Mouse (Mus musculus) CH12.LX (cell line): ENCODE data around the gene Gosr1. TPM values are rescaled to one million over a fixed set of nuclear protein-coding genes. Genes with fewer than 3 reads are reported as not detected.

Experiments
- DNase-seq: peaks from one replicate; pipeline ENCODE4 v3.0.0-alpha.2; 2013; ENCODE audit errors: extremely low read depth
- H3K27ac ChIP-seq: 2 replicates; pipeline ENCODE4 v1.5.1; 2012; ENCODE audit warnings: low read depth, mild to moderate bottlenecking, control low read depth, moderate library complexity; ENCODE audit not compliant: insufficient read depth
- H3K27me3 ChIP-seq: replicated peaks from 2 replicates; pipeline ENCODE3; 2012; ENCODE audit warnings: inconsistent platforms
- H3K36me3 ChIP-seq, 2 experiments: replicated peaks in 1 of 2; 2 replicates each; pipeline versions ENCODE3 to v1.6.1; 2012; ENCODE audit warnings: inconsistent platforms in 1 of 2, low read length in 1 of 2, mild to moderate bottlenecking in 1 of 2, mixed read lengths in 1 of 2, moderate library complexity in 1 of 2; ENCODE audit not compliant: control insufficient read depth in 1 of 2, insufficient read depth in 1 of 2
- H3K4me1 ChIP-seq, 2 experiments: 2 replicates each; pipeline ENCODE4 v1.6.1; 2012; ENCODE audit warnings: inconsistent platforms in 1 of 2, moderate library complexity in 1 of 2; ENCODE audit not compliant: insufficient read depth in 2 of 2, control insufficient read depth in 1 of 2
- H3K4me2 ChIP-seq: 2 replicates; pipeline ENCODE4 v1.6.1; 2012; ENCODE audit warnings: low read depth, mild to moderate bottlenecking, control low read depth; ENCODE audit not compliant: poor library complexity, insufficient read depth, severe bottlenecking
- H3K4me3 ChIP-seq, 3 experiments: fragments of 150-350 bp in 1 of 3; sonication (generic) in 1 of 3; replicated peaks in 1 of 3; 2 replicates each; pipeline versions ENCODE3 to v1.5.1; 2011 to 2012; ENCODE audit warnings: low read depth in 2 of 3, low read length in 2 of 3, mild to moderate bottlenecking in 2 of 3, moderate library complexity in 2 of 3, control low read depth in 1 of 3, improper control_type of control experiment in 1 of 3, inconsistent platforms in 1 of 3, mixed read lengths in 1 of 3; ENCODE audit not compliant: poor library complexity in 1 of 3
- H3K79me2 ChIP-seq: replicated peaks from 2 replicates; pipeline ENCODE4 v1.6.1; 2012; ENCODE audit warnings: mild to moderate bottlenecking, moderate library complexity; ENCODE audit not compliant: control insufficient read depth, poor library complexity, insufficient read depth, severe bottlenecking; ENCODE audit errors: extremely low read depth
- H3K9ac ChIP-seq: 2 replicates; pipeline ENCODE4 v1.6.1; 2012; ENCODE audit warnings: low read depth, mild to moderate bottlenecking, control low read depth, moderate library complexity; ENCODE audit not compliant: insufficient read depth
- H3K9me3 ChIP-seq: replicated peaks from 2 replicates; pipeline ENCODE3; 2012; ENCODE audit warnings: low read length, inconsistent platforms, mixed read lengths
- BHLHE40 ChIP-seq: IDR thresholded peaks from 2 replicates; pipeline ENCODE4 v1.6.1; 2011; ENCODE audit warnings: mild to moderate bottlenecking, low read depth, low read length, improper control_type of control experiment
- CHD2 ChIP-seq: IDR thresholded peaks from 2 replicates; pipeline ENCODE4 v1.6.1; 2011; ENCODE audit warnings: low read length, improper control_type of control experiment
- EP300 ChIP-seq: IDR thresholded peaks from 2 replicates; pipeline ENCODE4 v1.6.1; 2011; ENCODE audit warnings: low read length, improper control_type of control experiment
- GABPA ChIP-seq: IDR thresholded peaks from 2 replicates; pipeline ENCODE4 v1.6.1; 2012; ENCODE audit warnings: low read depth, low read length, improper control_type of control experiment, inconsistent platforms; ENCODE audit not compliant: insufficient replicate concordance
- HCFC1 ChIP-seq: IDR thresholded peaks from 2 replicates; pipeline ENCODE4 v1.6.1; 2012; ENCODE audit warnings: low read depth, mild to moderate bottlenecking, inconsistent platforms, low read length, improper control_type of control experiment
- JUN ChIP-seq: IDR thresholded peaks from 2 replicates; pipeline ENCODE4 v1.6.1; 2011; ENCODE audit warnings: low read depth, mild to moderate bottlenecking, low read length, improper control_type of control experiment, moderate library complexity; ENCODE audit not compliant: insufficient read depth
- KAT2A ChIP-seq: IDR thresholded peaks from 2 replicates; pipeline ENCODE4 v1.6.1; 2012; ENCODE audit warnings: low read length, improper control_type of control experiment, inconsistent platforms; ENCODE audit not compliant: insufficient replicate concordance
- MAFK ChIP-seq: IDR thresholded peaks from 2 replicates; pipeline ENCODE4 v1.6.1; 2011; ENCODE audit warnings: low read length, improper control_type of control experiment; ENCODE audit not compliant: insufficient replicate concordance
- MAX ChIP-seq: IDR thresholded peaks from 2 replicates; pipeline ENCODE4 v1.6.1; 2011; ENCODE audit warnings: low read length, improper control_type of control experiment
- MAZ ChIP-seq: IDR thresholded peaks from 2 replicates; pipeline ENCODE4 v1.6.1; 2012; ENCODE audit warnings: low read depth, mild to moderate bottlenecking, inconsistent platforms, low read length, improper control_type of control experiment, moderate library complexity
- MEF2A ChIP-seq: IDR thresholded peaks from 2 replicates; pipeline ENCODE4 v1.6.1; 2014; ENCODE audit warnings: low read depth, mild to moderate bottlenecking, inconsistent platforms, low read length, improper control_type of control experiment, borderline replicate concordance
- MXI1 ChIP-seq: IDR thresholded peaks from 2 replicates; pipeline ENCODE4 v1.6.1; 2011; ENCODE audit warnings: mild to moderate bottlenecking, low read depth, low read length, improper control_type of control experiment
- MYC ChIP-seq: IDR thresholded peaks from 2 replicates; pipeline ENCODE4 v1.6.1; 2011; ENCODE audit warnings: low read depth, mild to moderate bottlenecking, improper control_type of control experiment, low read length
- NELFE ChIP-seq: IDR thresholded peaks from 2 replicates; pipeline ENCODE4 v1.6.1; 2011; ENCODE audit warnings: low read depth, low read length, improper control_type of control experiment
- POLR2A ChIP-seq: IDR thresholded peaks from 2 replicates; pipeline ENCODE4 v1.6.1; 2011; ENCODE audit warnings: low read depth, mild to moderate bottlenecking, improper control_type of control experiment, low read length
- SIN3A ChIP-seq: IDR thresholded peaks from 2 replicates; pipeline ENCODE4 v1.6.1; 2012; ENCODE audit warnings: low read length, improper control_type of control experiment, inconsistent platforms
- TCF12 ChIP-seq: IDR thresholded peaks from 2 replicates; pipeline ENCODE4 v1.6.1; 2014; ENCODE audit warnings: low read depth, mild to moderate bottlenecking, inconsistent platforms, low read length, improper control_type of control experiment
- UBTF ChIP-seq: IDR thresholded peaks from 2 replicates; pipeline ENCODE4 v1.6.1; 2012; ENCODE audit warnings: low read depth, mild to moderate bottlenecking, inconsistent platforms, low read length, improper control_type of control experiment, moderate library complexity
- ZMIZ1 ChIP-seq: IDR thresholded peaks from 2 replicates; pipeline ENCODE4 v1.6.1; 2012; ENCODE audit warnings: low read depth, mild to moderate bottlenecking, inconsistent platforms, low read length, improper control_type of control experiment
- dilution Hi-C: fragments of 300-500 bp; cut with MboI; formaldehyde crosslinking; loops from 2 replicates; pipeline ENCODE4 v1.14.3; 2020; ENCODE audit warnings: low sequenced_read_pairs; ENCODE audit not compliant: extremely low pct_unique_long_range_greater_than_20kb, extremely low pct_ligation_motif_present
- in situ Hi-C: fragments of 300-500 bp; cut with MboI; formaldehyde crosslinking; loops from 3 replicates; pipeline ENCODE4 v1.14.3; 2019; ENCODE audit warnings: low sequenced_read_pairs, low pct_ligation_motif_present, low pct_unique_long_range_greater_than_20kb, mixed read lengths
- polyA plus RNA-seq: library from polyadenylated mRNA; unstranded; fragments of >175 nt; gene quantifications from 2 replicates; pipeline ENCODE4 v1.2.1, GENCODE M21; 2012; ENCODE audit warnings: low read depth; ENCODE audit not compliant: insufficient read length
- total RNA-seq, 2 experiments: library from RNA; depleted of rRNA; stranded (reverse); fragments of 300-350 nt in 1 of 2; fragments of >200 nt in 1 of 2; gene quantifications; 2 replicates each; pipeline ENCODE4 v1.2.3; 2012 to 2014

Gene Gosr1
- total and polyA plus RNA-seq, 3 experiments = 21.2 to 46.6 (median 40.2) TPM

GRCm38 (mm10) chr11:76752276-76752675 is 11.1 kb downstream of the Gosr1 start:
- no peak overlapping the region for H3K4me2 ChIP-seq
- H3K4me1 ChIP-seq = peaks cover 3 to 7% of the 10 kb centered on the region in 2 experiments; a peak in 3 of 4 replicates
- in situ Hi-C loops (no loop called here), dilution Hi-C loops (no loop called here)
- no peak for TF ChIP-seq POLR2A
- TF ChIP-seq HCFC1 = no peak
- TF ChIP-seq MAX = no peak
- no peak for TF ChIP-seq MYC
- TF ChIP-seq MEF2A = no peak
- TF ChIP-seq TCF12 = no peak
- no peak for TF ChIP-seq MAFK
- TF ChIP-seq EP300 = no peak
- no peak for TF ChIP-seq CHD2
- no peak for TF ChIP-seq MXI1
- H3K36me3 ChIP-seq = peaks cover 71 to 92% of the 10 kb centered on the region in 2 experiments
- H3K4me3 ChIP-seq = no peak overlapping the region
- no peak overlapping the region for H3K27ac ChIP-seq
- H3K27me3 ChIP-seq = no peaks in the 10 kb centered on the region
- no peaks in the 10 kb centered on the region for H3K9me3 ChIP-seq
- no peak overlapping the region for H3K9ac ChIP-seq
- H3K79me2 ChIP-seq = 0 out of 2 replicates have a peak, but pooled peaks cover 3% of the 10 kb centered on the region
- no peak for DNase-seq

- Histone ChIP-seq H3K9ac (no peak overlapping the region), H3K79me2 (no peaks in the 10 kb centered on the region), H3K4me2 (no peak overlapping the region), H3K9me3 (no peaks in the 10 kb centered on the region), H3K4me3 (no peak overlapping the region), H3K27ac (no peak overlapping the region), H3K27me3 (no peaks in the 10 kb centered on the region), H3K4me1 (no peaks in the 10 kb centered on the region)
- dilution Hi-C loops = no loop called here
- TF ChIP-seq KAT2A = no peak
- TF ChIP-seq ZMIZ1 = no peak
- no peak for TF ChIP-seq UBTF
- no peak for TF ChIP-seq BHLHE40
- no peak for TF ChIP-seq MYC
- TF ChIP-seq SIN3A = no peak
- TF ChIP-seq JUN = no peak
- TF ChIP-seq NELFE = no peak
- TF ChIP-seq GABPA = no peak
- no peak for TF ChIP-seq MAZ
- TF ChIP-seq, all 38 proteins: peak for 0
- H3K36me3 ChIP-seq = peaks cover 66 to 92% of the 10 kb centered on the region in 2 experiments
- in situ Hi-C loops = no loop called here
- no peak for DNase-seq
Measured at GRCm38 (mm10) chr11:76748819-76749218, 14.6 kb downstream of the Gosr1 start.
